Mouse (Mus musculus) C2C12 (cell line): Measurements from ENCODE around the gene Krt78. TPM values are rescaled to one million over a fixed set of nuclear protein-coding genes. Genes with fewer than 3 reads are reported as not detected.

ENCODE experiments used
- H3K27me3 ChIP-seq: one replicate; pipeline ENCODE4 v1.6.1; 2011; ENCODE audit not compliant: control insufficient read depth, insufficient read depth, insufficient read length
- H3K36me3 ChIP-seq: one replicate; pipeline ENCODE4 v1.6.1; 2011; ENCODE audit not compliant: control insufficient read depth, insufficient read depth
- H3K4me3 ChIP-seq: one replicate; pipeline ENCODE4 v1.5.1; 2011; ENCODE audit warnings: mild to moderate bottlenecking, control low read depth; ENCODE audit not compliant: poor library complexity, insufficient read depth, severe bottlenecking
- H3K79me2 ChIP-seq: one replicate; pipeline ENCODE4 v1.6.1; 2011; ENCODE audit not compliant: control insufficient read depth, insufficient read depth
- H3K79me3 ChIP-seq: one replicate; pipeline ENCODE4 v1.6.1; 2011; ENCODE audit warnings: low read depth, control low read depth
- H3ac ChIP-seq: one replicate; pipeline ENCODE3; 2011; ENCODE audit warnings: low read depth; ENCODE audit not compliant: control insufficient read depth, insufficient read length
- CEBPB ChIP-seq: IDR thresholded peaks from one replicate; pipeline ENCODE4 v1.6.1; 2011; ENCODE audit warnings: low read depth, mild to moderate bottlenecking, control low read depth, moderate library complexity
- CTCF ChIP-seq: IDR thresholded peaks from one replicate; pipeline ENCODE4 v1.5.1; 2011; ENCODE audit not compliant: control insufficient read depth, insufficient read depth, insufficient read length
- FOSL1 ChIP-seq: IDR thresholded peaks from one replicate; pipeline ENCODE4 v1.8.0; 2011; ENCODE audit warnings: mild to moderate bottlenecking, low read length; ENCODE audit not compliant: poor library complexity, insufficient read depth, severe bottlenecking
- MAX ChIP-seq: IDR thresholded peaks from one replicate; pipeline ENCODE4 v1.6.1; 2011; ENCODE audit warnings: mild to moderate bottlenecking, control low read depth
- MYOD1 ChIP-seq: IDR thresholded peaks from one replicate; pipeline ENCODE4 v1.6.1; 2011; ENCODE audit warnings: low read depth; ENCODE audit not compliant: control insufficient read depth, insufficient read length
- MYOG ChIP-seq: IDR thresholded peaks from one replicate; pipeline ENCODE4 v1.6.1; 2011; ENCODE audit not compliant: control insufficient read depth, insufficient read length; ENCODE audit errors: extremely low read depth
- USF1 ChIP-seq: IDR thresholded peaks from one replicate; pipeline ENCODE4 v1.6.1; 2011; ENCODE audit warnings: low read depth, mild to moderate bottlenecking, control low read depth, moderate library complexity
- polyA plus RNA-seq: library from polyadenylated mRNA; unstranded; fragments of >200 nt; fragmentation: generic; extraction: Trizol; gene quantifications from one replicate; pipeline ENCODE4 v1.2.1, GENCODE M21; 2012; ENCODE audit warnings: missing spikeins

The Krt78 gene
- polyA plus RNA-seq, 1 experiment, result not detected

- H3K27me3 ChIP-seq, result no peaks in the 10 kb centered on the region
- peak overlapping the region; percentile 39 for H3ac ChIP-seq
- no peaks in the 10 kb centered on the region for H3K79me2 ChIP-seq
- TF ChIP-seq USF1, result peak; percentile 96
- peak; percentile 40 for TF ChIP-seq CTCF
- TF ChIP-seq MAX, result peak; percentile 87
- TF ChIP-seq FOSL1, result no peak
- TF ChIP-seq MYOG, result no peak
- TF ChIP-seq CEBPB, result no peak
- no peaks in the 10 kb centered on the region for H3K79me3 ChIP-seq
- peak overlapping the region; percentile 19 for H3K4me3 ChIP-seq
- H3K36me3 ChIP-seq, result no peaks in the 10 kb centered on the region
Measured at GRCm38 (mm10) chr15:101983949-101984601, 30.0 kb upstream of the Krt78 start.

- Histone ChIP-seq H3K36me3 (no peaks in the 10 kb centered on the region), H3K4me3 (no peak overlapping the region), H3K79me2 (no peaks in the 10 kb centered on the region), H3K27me3 (no peaks in the 10 kb centered on the region), H3ac (no peak overlapping the region), H3K79me3 (no peaks in the 10 kb centered on the region)
- TF ChIP-seq CTCF (no peak), MYOG (no peak), USF1 (no peak), MYOD1 (no peak), MAX (no peak), FOSL1 (no peak), CEBPB (no peak)
Measured at GRCm38 (mm10) chr15:101983315-101983948, 29.3 kb upstream of the Krt78 start.

GRCm38 (mm10) chr15:101980849-101981248 lies 26.8 kb upstream of the Krt78 start:
- Histone ChIP-seq H3K79me3 (no peaks in the 10 kb centered on the region), H3K79me2 (no peaks in the 10 kb centered on the region), H3K36me3 (no peaks in the 10 kb centered on the region), H3K4me3 (no peak overlapping the region), H3K27me3 (no peaks in the 10 kb centered on the region), H3ac (no peak overlapping the region)
- no peak for TF ChIP-seq MAX
- no peak for TF ChIP-seq FOSL1
- no peak for TF ChIP-seq CEBPB
- TF ChIP-seq MYOD1, result no peak
- no peak for TF ChIP-seq MYOG
- no peak for TF ChIP-seq CTCF
- no peak for TF ChIP-seq USF1

- Histone ChIP-seq H3K27me3 (peaks cover 3% of the 10 kb centered on the region), H3K36me3 (no peaks in the 10 kb centered on the region), H3K4me3 (no peak overlapping the region), H3K79me3 (no peaks in the 10 kb centered on the region), H3K79me2 (no peaks in the 10 kb centered on the region), H3ac (peak overlapping the region; percentile 6)
- peak; percentile 33 for TF ChIP-seq FOSL1
- no peak for TF ChIP-seq CTCF
- peak; percentile 47 for TF ChIP-seq MAX
Measured at GRCm38 (mm10) chr15:101977043-101977726, 23.1 kb upstream of the Krt78 start.

GRCm38 (mm10) chr15:101976641-101977040 lies 22.6 kb upstream of the Krt78 start:
- no peaks in the 10 kb centered on the region for H3K79me3 ChIP-seq
- TF ChIP-seq CTCF, result no peak
- TF ChIP-seq USF1, result no peak
- TF ChIP-seq CEBPB, result no peak
- no peak for TF ChIP-seq FOSL1
- no peak for TF ChIP-seq MYOD1
- TF ChIP-seq MAX, result no peak
- TF ChIP-seq MYOG, result no peak
- H3K27me3 ChIP-seq, result peaks cover 3% of the 10 kb centered on the region
- no peak overlapping the region for H3K4me3 ChIP-seq
- peak overlapping the region; percentile 22 for H3ac ChIP-seq
- no peaks in the 10 kb centered on the region for H3K36me3 ChIP-seq
- no peaks in the 10 kb centered on the region for H3K79me2 ChIP-seq

GRCm38 (mm10) chr15:101976023-101976422 lies 21.9 kb upstream of the Krt78 start:
- Histone ChIP-seq H3K27me3 (peaks cover 9% of the 10 kb centered on the region), H3K79me3 (no peaks in the 10 kb centered on the region), H3K79me2 (no peaks in the 10 kb centered on the region), H3K4me3 (no peak overlapping the region), H3K36me3 (no peaks in the 10 kb centered on the region), H3ac (no peak overlapping the region)
- TF ChIP-seq MYOD1 (no peak), FOSL1 (no peak), CEBPB (no peak), MYOG (no peak), CTCF (no peak), MAX (no peak), USF1 (no peak)
